Mouse (Mus musculus) hindbrain, embryonic 12.5 days (tissue): Measurements from ENCODE around the gene Zp3. TPM values are rescaled to one million over a fixed set of nuclear protein-coding genes. Genes with fewer than 3 reads are reported as not detected.

Experiments
- ATAC-seq: fragments of 200-750 bp; cut with Nextera tagmentation; 2 replicates; pipeline ENCODE4 v1.8.0; 2017; ENCODE audit warnings: moderate TSS enrichment; ENCODE audit not compliant: low FRiP score
- H3K27ac ChIP-seq: fragments of 300-500 bp; sonication (generic); 2 replicates; pipeline ENCODE4 v1.5.1; 2016; ENCODE audit warnings: mild to moderate bottlenecking
- H3K27me3 ChIP-seq: fragments of 300-500 bp; sonication (generic); 2 replicates; pipeline ENCODE4 v1.6.1; 2016; ENCODE audit warnings: mild to moderate bottlenecking
- H3K36me3 ChIP-seq: fragments of 300-500 bp; sonication (generic); 2 replicates; pipeline ENCODE4 v1.6.1; 2016; ENCODE audit warnings: mild to moderate bottlenecking
- H3K4me1 ChIP-seq: fragments of 300-500 bp; sonication (generic); 2 replicates; pipeline ENCODE4 v1.6.1; 2016
- H3K4me2 ChIP-seq: fragments of 300-500 bp; sonication (generic); replicated peaks from 2 replicates; pipeline ENCODE4 v1.6.1; 2016; ENCODE audit warnings: mild to moderate bottlenecking
- H3K4me3 ChIP-seq: fragments of 300-500 bp; sonication (generic); 2 replicates; pipeline ENCODE4 v1.5.1; 2016; ENCODE audit warnings: mild to moderate bottlenecking
- H3K9ac ChIP-seq: fragments of 300-500 bp; sonication (generic); 2 replicates; pipeline ENCODE4 v1.6.1; 2016; ENCODE audit warnings: mild to moderate bottlenecking, moderate library complexity
- H3K9me3 ChIP-seq: fragments of 300-500 bp; sonication (generic); replicated peaks from 2 replicates; pipeline ENCODE4 v1.6.1; 2016; ENCODE audit warnings: mild to moderate bottlenecking
- WGBS: fragments of 180-500 bp; shearing (Covaris S2); methylation state at CpG from one replicate; pipeline ENCODE4 v1.1.7; 2016; 5-methylcytosine and 5-hydroxymethylcytosine counted together
- polyA plus RNA-seq: library from polyadenylated mRNA; unstranded; fragments of >200 nt; fragmentation: Nextera tagmentation; extraction: Ambion mirVana; gene quantifications from 2 replicates; pipeline ENCODE4 v1.2.1, GENCODE M21; 2016

Gene Zp3
- polyA plus RNA-seq, 1 experiment from 2014 or later, result 0.32 TPM

DNA sequence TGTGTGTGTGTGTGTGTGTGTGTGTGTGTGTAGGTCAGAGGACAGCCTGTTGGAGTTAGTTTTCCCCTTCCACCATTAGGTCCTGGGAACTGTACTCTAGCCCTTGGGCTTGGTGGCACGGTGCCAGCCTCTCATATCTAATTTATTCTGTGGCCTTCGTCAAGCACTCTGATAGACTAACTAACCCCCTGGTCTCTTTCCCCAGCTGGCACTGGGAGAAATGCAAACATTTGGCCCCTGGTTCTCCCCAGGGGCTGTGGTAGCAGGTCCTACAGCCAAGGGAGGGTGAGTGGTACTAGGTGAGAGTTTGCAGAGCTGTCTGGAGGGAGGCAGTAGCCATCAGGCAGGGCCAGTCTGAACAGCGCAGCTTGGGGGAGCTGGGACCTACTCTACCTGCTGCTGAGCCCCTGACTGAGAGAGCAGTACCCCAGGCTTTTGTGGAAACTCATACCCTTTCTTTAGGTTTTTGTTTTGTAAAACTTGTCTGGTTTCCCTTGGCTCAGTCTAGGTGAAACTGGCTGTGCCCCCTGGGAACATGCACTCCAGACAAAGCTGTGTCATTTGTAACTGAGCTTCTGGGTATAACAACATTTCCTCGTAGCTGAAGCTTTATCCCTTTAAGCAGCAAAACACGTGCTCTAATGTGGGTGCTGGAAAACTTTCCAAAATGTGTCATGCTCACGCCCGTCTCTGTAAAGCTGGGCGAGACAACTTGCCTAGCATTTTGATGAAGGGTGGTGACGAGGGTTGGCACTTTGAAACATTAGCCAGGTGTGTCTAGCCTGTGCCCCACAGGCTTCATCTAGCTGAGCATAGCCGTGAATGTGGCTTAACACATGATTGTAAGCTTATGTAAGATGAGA lies 36.3 kb downstream of the Zp3 start:
- Histone ChIP-seq H3K9ac (0 out of 2 replicates have a peak overlapping the region, but pooled peaks have one; percentile 33), H3K4me2 (no peak overlapping the region), H3K27ac (0 out of 2 replicates have a peak overlapping the region, but pooled peaks have one; percentile 1), H3K36me3 (peaks cover 35% of the 10 kb centered on the region), H3K27me3 (no peaks in the 10 kb centered on the region), H3K4me1 (peaks cover 12% of the 10 kb centered on the region; the same call in 1 of the 2 replicates), H3K4me3 (no peak overlapping the region), H3K9me3 (no peaks in the 10 kb centered on the region)
- 84% methylated on average over 10 of the region's 10 CpGs for WGBS
- ATAC-seq, result no peak

GRCm38 (mm10) chr5:136017262-136017661 lies 37.4 kb downstream of the Zp3 start:
- no peak overlapping the region for H3K27ac ChIP-seq

GRCm38 (mm10) chr5:136018726-136019125 lies 38.8 kb downstream of the Zp3 start:
- H3K36me3 ChIP-seq, result peaks cover 22% of the 10 kb centered on the region
- H3K4me3 ChIP-seq, result no peak overlapping the region
- ATAC-seq, result no peak
- peaks cover 12% of the 10 kb centered on the region; the same call in 1 of the 2 replicates for H3K4me1 ChIP-seq
- H3K9ac ChIP-seq, result no peak overlapping the region
- no peaks in the 10 kb centered on the region for H3K9me3 ChIP-seq
- H3K27me3 ChIP-seq, result no peaks in the 10 kb centered on the region
- 87% methylated on average over 2 of the region's 2 CpGs for WGBS
- no peak overlapping the region for H3K27ac ChIP-seq
- no peak overlapping the region for H3K4me2 ChIP-seq

More at GRCm38 (mm10) chr5:136017262-136017661, 37.4 kb downstream of the Zp3 start:
- H3K9me3 ChIP-seq, result no peaks in the 10 kb centered on the region
- no peak overlapping the region for H3K9ac ChIP-seq
- peaks cover 12% of the 10 kb centered on the region; the same call in 1 of the 2 replicates for H3K4me1 ChIP-seq
- H3K36me3 ChIP-seq, result peaks cover 33% of the 10 kb centered on the region
- no peak overlapping the region for H3K4me3 ChIP-seq
- no peak overlapping the region for H3K4me2 ChIP-seq
- H3K27me3 ChIP-seq, result no peaks in the 10 kb centered on the region
- WGBS, result 89% methylated on average over 6 of the region's 6 CpGs
- no peak for ATAC-seq

DNA sequence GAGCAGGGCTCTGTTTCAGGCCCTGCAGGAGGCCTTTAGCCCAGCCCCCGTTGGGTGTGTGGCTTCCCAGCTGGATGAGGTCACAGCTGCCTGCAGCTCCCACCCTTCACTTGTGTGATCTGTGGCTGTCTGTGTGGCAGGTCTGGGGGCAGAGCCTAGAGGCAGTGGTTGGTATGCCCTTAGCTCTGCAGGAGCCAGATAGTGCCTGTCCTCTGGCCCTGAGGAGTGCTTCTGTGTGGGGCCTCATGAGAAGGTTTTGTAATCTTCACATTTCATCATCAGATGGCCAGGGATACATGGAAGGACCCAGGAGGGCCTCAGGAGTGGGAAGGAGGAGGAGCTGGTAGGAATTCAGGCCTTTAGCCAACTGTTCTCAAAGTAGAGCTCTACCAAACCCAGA lies 40.0 kb downstream of the Zp3 start:
- Histone ChIP-seq H3K27me3 (no peaks in the 10 kb centered on the region), H3K9ac (0 out of 2 replicates have a peak overlapping the region, but pooled peaks have one; percentile 23), H3K9me3 (no peaks in the 10 kb centered on the region), H3K4me3 (no peak overlapping the region), H3K27ac (no peak overlapping the region), H3K4me1 (peaks cover 10% of the 10 kb centered on the region; the same call in 1 of the 2 replicates), H3K36me3 (peaks cover 19% of the 10 kb centered on the region), H3K4me2 (no peak overlapping the region)
- WGBS, result 25% methylated on average over 1 of the region's 1 CpGs
- ATAC-seq, result no peak

DNA sequence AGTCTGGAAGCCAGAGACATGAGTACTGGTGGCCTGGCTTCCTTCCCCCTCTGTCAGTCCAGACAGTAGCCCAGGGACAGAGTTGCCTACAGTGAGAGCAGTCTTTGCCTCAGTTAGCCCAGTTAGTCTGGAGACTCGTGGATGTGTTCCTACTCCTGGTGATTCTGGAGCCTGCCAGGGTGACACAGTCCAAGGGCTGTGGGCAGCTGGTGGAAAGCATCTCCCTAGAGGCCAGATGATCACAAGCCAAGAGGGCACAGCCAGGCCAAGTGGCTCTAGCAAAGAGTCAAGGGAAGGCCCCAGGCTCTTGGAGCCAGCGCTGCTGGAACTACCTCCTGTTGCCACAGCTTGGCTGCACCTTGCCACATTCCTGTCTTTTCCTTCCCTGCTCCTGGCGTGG lies 45.8 kb downstream of the Zp3 start:
- H3K4me1 ChIP-seq, result no peaks in the 10 kb centered on the region
- WGBS, result 91% methylated on average over 3 of the region's 3 CpGs
- no peak for ATAC-seq
- no peaks in the 10 kb centered on the region for H3K27me3 ChIP-seq
- no peaks in the 10 kb centered on the region for H3K9me3 ChIP-seq
- H3K4me2 ChIP-seq, result no peak overlapping the region
- no peak overlapping the region for H3K9ac ChIP-seq
- H3K4me3 ChIP-seq, result no peak overlapping the region
- H3K27ac ChIP-seq, result no peak overlapping the region
- H3K36me3 ChIP-seq, result peaks cover 60% of the 10 kb centered on the region

DNA sequence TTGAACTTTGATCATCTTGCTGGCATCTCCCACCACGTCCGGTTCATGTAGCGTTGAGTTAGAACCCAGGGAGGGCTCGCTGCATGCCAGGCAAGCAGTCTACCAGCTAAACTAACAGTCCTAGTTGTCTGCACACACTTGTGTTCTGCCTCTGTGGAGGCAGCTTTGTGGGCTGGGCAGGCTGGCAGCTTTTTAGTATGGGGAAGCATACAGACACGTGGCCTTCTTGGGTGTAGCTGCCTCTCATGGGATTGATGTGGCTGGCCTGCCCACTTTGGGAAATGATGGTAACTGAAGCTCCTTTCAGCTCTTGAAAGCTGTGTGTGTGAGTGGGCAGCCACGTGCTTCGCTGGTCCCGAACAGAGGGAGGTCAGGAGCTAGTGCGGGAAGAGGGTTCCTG lies 47.0 kb downstream of the Zp3 start:
- Histone ChIP-seq H3K9me3 (no peaks in the 10 kb centered on the region), H3K4me3 (no peak overlapping the region), H3K27ac (no peak overlapping the region), H3K4me2 (no peak overlapping the region), H3K9ac (no peak overlapping the region; the same call in 1 of the 2 replicates), H3K36me3 (peaks cover 66% of the 10 kb centered on the region), H3K4me1 (no peaks in the 10 kb centered on the region), H3K27me3 (no peaks in the 10 kb centered on the region)
- no peak for ATAC-seq
- WGBS, result 82% methylated on average over 9 of the region's 9 CpGs

DNA sequence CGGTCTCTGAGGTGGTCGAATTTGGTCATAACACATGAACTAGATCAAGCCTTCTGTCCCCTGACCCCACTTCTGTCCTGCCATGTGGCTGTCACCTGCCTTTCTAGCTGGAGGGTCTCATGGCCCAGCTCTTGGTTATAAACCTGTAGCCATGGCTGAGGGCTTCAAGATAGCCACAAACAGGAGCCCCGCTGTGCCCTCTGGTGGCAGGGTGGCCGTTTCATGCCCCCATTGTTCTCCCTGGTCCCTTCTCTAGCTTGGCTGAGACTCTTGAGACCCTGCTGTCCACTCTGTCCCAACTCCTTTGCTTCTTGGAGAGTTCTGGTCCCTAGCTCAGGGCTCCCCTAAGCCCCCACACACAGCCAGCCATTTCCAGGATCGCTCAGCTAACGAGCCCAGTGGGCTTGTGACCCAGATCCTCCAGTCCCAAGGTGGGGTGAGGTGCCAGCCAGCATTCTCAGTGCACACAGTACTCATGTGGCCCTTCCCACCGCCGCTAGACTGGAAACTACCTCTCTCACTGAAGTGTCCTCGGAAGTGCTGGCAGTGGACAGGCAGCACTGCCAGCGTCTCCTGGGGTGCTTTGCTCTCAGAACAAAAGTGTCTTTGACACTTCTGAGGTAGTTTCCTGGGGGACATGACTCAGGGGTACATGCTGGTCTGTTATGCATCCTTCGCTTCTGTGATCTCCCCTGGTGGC lies 47.9 kb downstream of the Zp3 start:
- no peak overlapping the region for H3K4me3 ChIP-seq
- no peaks in the 10 kb centered on the region for H3K4me1 ChIP-seq
- no peak for ATAC-seq
- no peak overlapping the region for H3K9ac ChIP-seq
- no peaks in the 10 kb centered on the region for H3K9me3 ChIP-seq
- no peak overlapping the region for H3K4me2 ChIP-seq
- no peak overlapping the region for H3K27ac ChIP-seq
- 81% methylated on average over 11 of the region's 11 CpGs for WGBS
- no peaks in the 10 kb centered on the region for H3K27me3 ChIP-seq
- H3K36me3 ChIP-seq, result peaks cover 67% of the 10 kb centered on the region

DNA sequence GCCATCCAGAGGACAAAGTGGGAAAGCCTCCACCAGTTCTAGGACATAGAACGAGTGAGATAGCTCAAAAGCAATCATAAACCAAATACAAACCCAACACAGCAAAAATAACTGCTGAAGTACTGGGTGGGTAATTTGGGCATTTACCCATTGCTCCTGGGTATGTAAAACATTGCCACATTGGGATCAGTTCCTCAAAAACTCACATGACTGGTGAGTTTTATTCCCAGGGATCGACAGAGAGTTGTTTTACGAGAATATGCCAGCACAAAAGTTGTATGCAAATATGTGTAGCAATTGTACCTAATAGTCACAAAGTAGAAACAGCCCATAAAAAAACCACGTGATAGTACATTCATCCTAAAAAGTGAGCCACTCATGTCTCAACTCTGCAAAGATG lies 55.0 kb downstream of the Zp3 start:
- H3K9me3 ChIP-seq, result no peaks in the 10 kb centered on the region
- H3K27me3 ChIP-seq, result no peaks in the 10 kb centered on the region
- no peak overlapping the region for H3K4me3 ChIP-seq
- H3K9ac ChIP-seq, result no peak overlapping the region
- H3K36me3 ChIP-seq, result peaks cover 24% of the 10 kb centered on the region
- H3K4me2 ChIP-seq, result no peak overlapping the region
- H3K27ac ChIP-seq, result no peak overlapping the region
- ATAC-seq, result no peak
- no peaks in the 10 kb centered on the region for H3K4me1 ChIP-seq
- 86% methylated on average over 4 of the region's 4 CpGs for WGBS

- Histone ChIP-seq H3K9me3 (no peaks in the 10 kb centered on the region), H3K9ac (no peak overlapping the region), H3K36me3 (peaks cover 20% of the 10 kb centered on the region), H3K27me3 (no peaks in the 10 kb centered on the region), H3K4me3 (no peak overlapping the region), H3K27ac (no peak overlapping the region), H3K4me2 (no peak overlapping the region), H3K4me1 (0 out of 2 replicates have a peak, but pooled peaks cover 3% of the 10 kb centered on the region)
- 94% methylated on average over 1 of the region's 1 CpGs for WGBS
- ATAC-seq, result no peak
Measured at GRCm38 (mm10) chr5:136035285-136035684, 55.4 kb downstream of the Zp3 start.

- Histone ChIP-seq H3K36me3 (peaks cover 7% of the 10 kb centered on the region), H3K9ac (no peak overlapping the region), H3K4me3 (no peak overlapping the region), H3K27me3 (no peaks in the 10 kb centered on the region), H3K27ac (no peak overlapping the region), H3K4me2 (no peak overlapping the region), H3K4me1 (0 out of 2 replicates have a peak, but pooled peaks cover 3% of the 10 kb centered on the region), H3K9me3 (no peaks in the 10 kb centered on the region)
- ATAC-seq, result no peak
- 90% methylated on average over 1 of the region's 1 CpGs for WGBS
Measured at GRCm38 (mm10) chr5:136036667-136037066, 56.8 kb downstream of the Zp3 start.
